Mouse (Mus musculus) forebrain, embryonic 12.5 days (tissue): Measurements from ENCODE around the gene Pigm. TPM values are rescaled to one million over a fixed set of nuclear protein-coding genes. Genes with fewer than 3 reads are reported as not detected.

Experiments used
- ATAC-seq: fragments of 200-750 bp; cut with Nextera tagmentation; 2 replicates; pipeline ENCODE4 v1.8.0; 2017; ENCODE audit warnings: moderate TSS enrichment; ENCODE audit not compliant: low FRiP score
- H3K27ac ChIP-seq: fragments of 300-500 bp; sonication (generic); 2 replicates; pipeline ENCODE4 v1.5.1; 2016; ENCODE audit warnings: mild to moderate bottlenecking
- H3K27me3 ChIP-seq: fragments of 300-500 bp; sonication (generic); 2 replicates; pipeline ENCODE4 v1.6.1; 2016; ENCODE audit warnings: mild to moderate bottlenecking
- H3K36me3 ChIP-seq: fragments of 300-500 bp; sonication (generic); replicated peaks from 2 replicates; pipeline ENCODE4 v1.6.1; 2016; ENCODE audit warnings: mild to moderate bottlenecking
- H3K4me1 ChIP-seq: fragments of 300-500 bp; sonication (generic); 2 replicates; pipeline ENCODE4 v1.6.1; 2016
- H3K4me2 ChIP-seq: fragments of 300-500 bp; sonication (generic); 2 replicates; pipeline ENCODE4 v1.6.1; 2016; ENCODE audit warnings: mild to moderate bottlenecking, moderate library complexity
- H3K4me3 ChIP-seq: fragments of 300-500 bp; sonication (generic); replicated peaks from 2 replicates; pipeline ENCODE4 v1.5.1; 2016; ENCODE audit warnings: mild to moderate bottlenecking
- H3K9ac ChIP-seq: fragments of 300-500 bp; sonication (generic); 2 replicates; pipeline ENCODE4 v1.6.1; 2016; ENCODE audit warnings: mild to moderate bottlenecking
- H3K9me3 ChIP-seq: fragments of 300-500 bp; sonication (generic); 2 replicates; pipeline ENCODE4 v1.6.1; 2016
- WGBS: fragments of 180-500 bp; shearing (Covaris S2); methylation state at CpG from one replicate; pipeline ENCODE4 v1.1.7; 2016; 5-methylcytosine and 5-hydroxymethylcytosine counted together
- polyA plus RNA-seq: library from polyadenylated mRNA; unstranded; fragments of >200 nt; fragmentation: Nextera tagmentation; extraction: Ambion mirVana; gene quantifications from 2 replicates; pipeline ENCODE4 v1.2.1, GENCODE M21; 2016

The Pigm gene
- polyA plus RNA-seq, result 10.9 and 11.5 TPM in 2 replicates

DNA sequence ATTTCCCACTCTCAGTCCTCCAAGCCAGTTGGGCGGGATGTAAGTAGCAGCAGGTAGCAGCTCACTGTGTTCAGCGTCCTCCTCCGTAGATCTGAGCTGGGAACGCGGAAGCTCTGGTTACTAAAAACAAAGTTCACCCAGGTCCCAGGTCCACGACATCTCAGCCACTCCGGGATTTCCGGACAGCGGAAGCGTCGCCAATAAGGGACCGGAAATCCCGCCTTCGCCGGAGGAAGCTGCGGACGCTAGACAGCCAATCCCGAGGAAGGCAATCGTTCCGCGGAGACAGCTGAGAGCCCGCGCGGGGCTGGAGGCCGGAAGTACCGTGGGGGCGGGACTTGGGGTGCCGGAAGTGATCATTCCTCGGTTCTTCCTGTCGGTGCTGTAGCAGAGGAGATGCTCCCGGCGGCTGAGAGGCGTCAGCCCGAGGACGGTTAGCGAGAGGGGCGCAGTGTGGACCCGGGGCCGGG, at the start of gene Pigm:
Pigm (plus strand) TSS at position 349 of the 470 bp plus-strand sequence.
- peaks cover 4% of the 10 kb centered on the region; the same call in 1 of the 2 replicates for H3K27me3 ChIP-seq
- H3K4me1 ChIP-seq, result peaks cover 27% of the 10 kb centered on the region
- H3K36me3 ChIP-seq, result peaks cover 10% of the 10 kb centered on the region
- WGBS, result under 1% methylated on average over 39 of the region's 39 CpGs
- peak within 1 kb of the TSS; percentile 85 for H3K9ac ChIP-seq
- peak within 1 kb of the TSS; percentile 99 for H3K4me2 ChIP-seq
- peak within 1 kb of the TSS; percentile 81 for H3K27ac ChIP-seq
- H3K4me3 ChIP-seq, result peak within 1 kb of the TSS; percentile 95
- H3K9me3 ChIP-seq, result no peaks in the 10 kb centered on the region
- ATAC-seq, result peak; percentile 99

DNA sequence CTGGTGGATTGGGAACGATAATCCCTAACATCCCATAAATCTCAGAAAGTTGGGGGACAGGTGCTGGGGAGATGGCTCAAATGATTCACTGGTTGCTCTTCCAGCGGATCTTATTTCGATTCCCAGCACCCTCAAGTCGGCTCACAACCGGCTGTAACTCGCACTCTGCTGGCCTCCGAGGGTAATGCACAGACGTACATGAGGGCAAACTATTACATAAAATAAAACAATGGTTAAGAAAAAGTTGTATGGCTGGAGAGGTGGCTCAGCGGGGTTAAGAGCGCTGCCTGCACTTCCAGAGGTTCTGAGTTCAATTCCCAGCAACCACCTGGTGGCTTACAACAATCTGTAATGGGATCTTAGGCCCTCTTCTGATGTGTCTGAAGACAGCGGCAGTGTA, 49.7 kb upstream of the Pigm start:
- ATAC-seq, result no peak
- Histone ChIP-seq H3K4me1 (peaks cover 45% of the 10 kb centered on the region), H3K36me3 (0 out of 2 replicates have a peak, but pooled peaks cover under 1% of the 10 kb centered on the region), H3K9ac (no peak overlapping the region; the same call in 1 of the 2 replicates), H3K27me3 (peaks cover 50% of the 10 kb centered on the region), H3K9me3 (no peaks in the 10 kb centered on the region), H3K4me3 (peak overlapping the region; percentile 46), H3K27ac (no peak overlapping the region), H3K4me2 (peak overlapping the region; percentile 82)
- WGBS, result 63% methylated on average over 11 of the region's 11 CpGs

GRCm38 (mm10) chr1:172327206-172328001, 48.9 kb upstream of the Pigm start:
- WGBS, result 93% methylated on average over 16 of the region's 16 CpGs
- H3K36me3 ChIP-seq, result no peaks in the 10 kb centered on the region
- H3K27me3 ChIP-seq, result peaks cover 50% of the 10 kb centered on the region
- no peak overlapping the region for H3K27ac ChIP-seq
- ATAC-seq, result no peak
- no peak overlapping the region for H3K4me3 ChIP-seq
- no peak overlapping the region for H3K9ac ChIP-seq
- no peaks in the 10 kb centered on the region for H3K9me3 ChIP-seq
- H3K4me2 ChIP-seq, result no peak overlapping the region
- H3K4me1 ChIP-seq, result peaks cover 41% of the 10 kb centered on the region

DNA sequence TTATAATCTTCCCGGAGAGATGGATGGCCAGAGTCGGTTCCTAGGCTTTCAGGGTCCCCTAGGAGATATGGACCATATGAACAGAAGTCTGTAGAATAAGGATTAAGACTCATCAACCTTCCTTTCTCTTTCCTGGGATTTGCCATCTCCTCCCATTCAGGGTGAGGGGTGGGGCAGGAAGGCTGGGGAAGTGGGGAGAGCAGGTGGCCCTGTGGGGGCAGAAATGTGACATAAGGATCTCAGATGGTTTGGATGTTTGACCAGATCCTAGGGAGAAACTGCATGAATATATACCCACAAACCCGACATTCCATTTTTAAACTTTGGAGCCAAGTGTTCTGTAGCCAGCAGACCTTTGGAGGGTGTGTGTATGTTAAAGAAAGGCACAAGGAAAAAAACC, 48.3 kb upstream of the Pigm start:
- Histone ChIP-seq H3K4me1 (peaks cover 35% of the 10 kb centered on the region), H3K4me3 (no peak overlapping the region), H3K9ac (no peak overlapping the region), H3K4me2 (no peak overlapping the region), H3K9me3 (no peaks in the 10 kb centered on the region), H3K27ac (no peak overlapping the region), H3K27me3 (peaks cover 55% of the 10 kb centered on the region), H3K36me3 (no peaks in the 10 kb centered on the region)
- 88% methylated on average over 3 of the region's 3 CpGs for WGBS
- ATAC-seq, result no peak

DNA sequence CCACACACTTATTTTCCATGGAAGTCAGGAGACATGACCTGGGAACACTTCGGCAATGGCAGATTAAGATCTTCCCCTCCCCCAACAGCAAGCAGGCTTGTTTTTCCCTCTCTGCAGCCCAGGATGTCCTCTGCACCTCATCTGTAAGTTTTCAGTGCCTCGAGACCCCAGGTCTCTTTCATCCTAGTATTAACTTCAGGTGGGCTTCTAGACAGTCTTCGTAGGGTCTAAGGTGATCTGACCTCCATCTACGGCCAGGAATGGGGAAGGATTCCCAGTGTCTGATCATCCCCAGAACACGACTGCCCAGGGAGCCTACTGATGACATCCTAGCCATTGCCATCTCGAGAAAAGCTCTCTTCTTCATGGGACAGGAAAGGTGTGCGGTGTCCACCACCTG, 47.9 kb upstream of the Pigm start:
- no peak for ATAC-seq
- Histone ChIP-seq H3K36me3 (no peaks in the 10 kb centered on the region), H3K4me2 (peak overlapping the region; percentile 45), H3K27ac (no peak overlapping the region), H3K27me3 (peaks cover 59% of the 10 kb centered on the region), H3K9me3 (no peaks in the 10 kb centered on the region), H3K9ac (no peak overlapping the region), H3K4me1 (peaks cover 32% of the 10 kb centered on the region), H3K4me3 (no peak overlapping the region)
- WGBS, result 83% methylated on average over 7 of the region's 7 CpGs

- Histone ChIP-seq H3K4me1 (peaks cover 30% of the 10 kb centered on the region), H3K36me3 (no peaks in the 10 kb centered on the region), H3K4me2 (peak within 1 kb of the TSS; percentile 45), H3K9me3 (no peaks in the 10 kb centered on the region), H3K27ac (no peak within 1 kb of the TSS), H3K9ac (0 out of 2 replicates have a peak within 1 kb of the TSS, but pooled peaks have one; percentile 13), H3K27me3 (peaks cover 55% of the 10 kb centered on the region), H3K4me3 (peak within 1 kb of the TSS; percentile 25)
- ATAC-seq, result peak; percentile 87
- 28% methylated on average over 9 of the region's 9 CpGs for WGBS
Observed at GRCm38 (mm10) chr1:172329131-172329530, 47.2 kb upstream of the Pigm start, which contains the start of gene Kcnj9. TSS of gene Kcnj9 (minus strand) at chr1:172329318.

GRCm38 (mm10) chr1:172329616-172330015, 46.7 kb upstream of the Pigm start:
- Histone ChIP-seq H3K36me3 (no peaks in the 10 kb centered on the region), H3K4me1 (peaks cover 25% of the 10 kb centered on the region), H3K27ac (no peak overlapping the region), H3K9ac (0 out of 2 replicates have a peak overlapping the region, but pooled peaks have one; percentile 13), H3K9me3 (no peaks in the 10 kb centered on the region), H3K4me3 (no peak overlapping the region), H3K4me2 (peak overlapping the region; percentile 45), H3K27me3 (peaks cover 55% of the 10 kb centered on the region)
- 73% methylated on average over 6 of the region's 6 CpGs for WGBS
- ATAC-seq, result 0 out of 2 replicates have a peak, but pooled peaks have one; percentile 0

DNA sequence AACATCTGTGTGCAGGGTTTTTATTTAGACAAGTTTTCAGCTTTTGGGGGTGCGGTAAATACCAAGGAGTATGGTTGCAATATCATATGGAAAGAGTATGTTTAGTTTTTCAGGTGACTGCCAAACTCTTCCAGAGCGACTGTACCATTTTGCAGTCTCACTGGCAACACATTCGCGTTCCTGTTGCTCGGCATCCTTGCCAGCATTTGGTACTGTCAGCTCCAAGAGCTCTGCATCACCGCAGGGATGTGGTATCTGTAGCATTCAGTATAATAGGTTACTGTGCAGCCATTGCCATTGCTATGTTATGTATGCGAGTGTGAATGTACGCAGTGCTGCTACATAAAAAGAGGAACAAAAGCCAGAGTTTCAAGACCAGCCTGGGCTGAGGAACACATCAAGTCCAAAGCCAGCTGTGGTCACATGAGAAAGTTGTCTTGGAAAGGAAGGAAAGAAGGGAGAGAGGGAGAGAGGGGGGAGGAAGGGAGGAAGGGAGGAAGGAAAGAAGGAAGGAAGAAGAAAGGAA, 44.9 kb upstream of the Pigm start:
- ATAC-seq, result no peak
- Histone ChIP-seq H3K27me3 (peaks cover 38% of the 10 kb centered on the region), H3K27ac (no peak overlapping the region), H3K9me3 (no peaks in the 10 kb centered on the region), H3K36me3 (no peaks in the 10 kb centered on the region), H3K4me1 (peaks cover 16% of the 10 kb centered on the region), H3K4me3 (no peak overlapping the region), H3K4me2 (no peak overlapping the region), H3K9ac (no peak overlapping the region)
- 69% methylated on average over 8 of the region's 8 CpGs for WGBS

GRCm38 (mm10) chr1:172332925-172333324, 43.4 kb upstream of the Pigm start:
- H3K9me3 ChIP-seq, result no peaks in the 10 kb centered on the region
- H3K36me3 ChIP-seq, result no peaks in the 10 kb centered on the region
- peaks cover 24% of the 10 kb centered on the region for H3K27me3 ChIP-seq
- no peak overlapping the region for H3K4me3 ChIP-seq
- WGBS, result 87% methylated on average over 2 of the region's 2 CpGs
- H3K4me2 ChIP-seq, result no peak overlapping the region
- H3K27ac ChIP-seq, result no peak overlapping the region
- ATAC-seq, result no peak
- H3K9ac ChIP-seq, result no peak overlapping the region
- peaks cover 16% of the 10 kb centered on the region for H3K4me1 ChIP-seq

DNA sequence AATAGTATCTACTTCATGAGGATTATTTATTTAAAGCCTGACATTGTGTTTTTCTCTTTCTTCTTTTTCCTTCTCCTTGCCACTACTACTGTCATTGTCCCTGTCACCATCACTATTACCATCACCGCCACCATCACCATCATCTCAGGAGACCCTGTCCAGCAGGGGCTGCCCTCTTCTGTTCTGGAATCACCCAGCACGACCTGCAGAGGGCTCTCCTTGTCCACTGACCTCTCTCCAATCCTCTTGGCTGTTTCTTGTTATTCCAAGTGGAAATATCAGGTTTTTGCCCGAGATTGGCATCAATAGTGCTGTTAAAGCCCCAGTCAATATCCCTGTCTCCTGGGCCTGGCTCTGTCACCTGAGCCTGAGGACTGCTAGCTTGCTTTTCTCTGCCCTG, 42.8 kb upstream of the Pigm start:
- H3K4me1 ChIP-seq, result peaks cover 16% of the 10 kb centered on the region
- peaks cover 23% of the 10 kb centered on the region for H3K27me3 ChIP-seq
- H3K9me3 ChIP-seq, result no peaks in the 10 kb centered on the region
- WGBS, result 13% methylated on average over 3 of the region's 3 CpGs
- no peak overlapping the region for H3K4me2 ChIP-seq
- no peak overlapping the region for H3K27ac ChIP-seq
- H3K36me3 ChIP-seq, result no peaks in the 10 kb centered on the region
- ATAC-seq, result no peak
- H3K9ac ChIP-seq, result no peak overlapping the region; the same call in 1 of the 2 replicates
- no peak overlapping the region for H3K4me3 ChIP-seq

DNA sequence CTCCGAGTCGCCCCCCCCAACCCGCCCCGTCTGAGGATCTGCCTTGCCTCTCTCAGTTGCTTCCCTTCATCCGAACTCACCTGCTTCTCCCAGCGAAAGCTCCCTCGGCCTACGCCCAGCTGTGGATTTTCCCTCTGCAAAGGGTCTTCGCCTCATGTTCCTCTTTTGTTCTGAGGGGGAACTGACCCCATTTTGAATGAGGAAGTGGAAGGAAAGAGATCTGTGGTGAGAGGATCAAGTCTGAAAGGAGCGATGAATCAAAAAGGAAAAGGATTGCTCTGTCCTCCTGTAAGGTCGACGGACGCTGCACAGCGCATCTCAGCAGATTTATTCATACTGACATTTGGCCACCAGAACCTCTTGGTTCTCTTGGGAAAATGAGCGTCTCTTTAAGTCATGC, 40.5 kb upstream of the Pigm start:
- no peaks in the 10 kb centered on the region for H3K36me3 ChIP-seq
- no peak overlapping the region for H3K27ac ChIP-seq
- H3K4me1 ChIP-seq, result peaks cover 11% of the 10 kb centered on the region
- H3K9me3 ChIP-seq, result no peaks in the 10 kb centered on the region
- WGBS, result 81% methylated on average over 15 of the region's 15 CpGs
- no peak for ATAC-seq
- no peak overlapping the region for H3K4me3 ChIP-seq
- no peak overlapping the region for H3K9ac ChIP-seq
- peaks cover 18% of the 10 kb centered on the region for H3K27me3 ChIP-seq
- H3K4me2 ChIP-seq, result no peak overlapping the region

DNA sequence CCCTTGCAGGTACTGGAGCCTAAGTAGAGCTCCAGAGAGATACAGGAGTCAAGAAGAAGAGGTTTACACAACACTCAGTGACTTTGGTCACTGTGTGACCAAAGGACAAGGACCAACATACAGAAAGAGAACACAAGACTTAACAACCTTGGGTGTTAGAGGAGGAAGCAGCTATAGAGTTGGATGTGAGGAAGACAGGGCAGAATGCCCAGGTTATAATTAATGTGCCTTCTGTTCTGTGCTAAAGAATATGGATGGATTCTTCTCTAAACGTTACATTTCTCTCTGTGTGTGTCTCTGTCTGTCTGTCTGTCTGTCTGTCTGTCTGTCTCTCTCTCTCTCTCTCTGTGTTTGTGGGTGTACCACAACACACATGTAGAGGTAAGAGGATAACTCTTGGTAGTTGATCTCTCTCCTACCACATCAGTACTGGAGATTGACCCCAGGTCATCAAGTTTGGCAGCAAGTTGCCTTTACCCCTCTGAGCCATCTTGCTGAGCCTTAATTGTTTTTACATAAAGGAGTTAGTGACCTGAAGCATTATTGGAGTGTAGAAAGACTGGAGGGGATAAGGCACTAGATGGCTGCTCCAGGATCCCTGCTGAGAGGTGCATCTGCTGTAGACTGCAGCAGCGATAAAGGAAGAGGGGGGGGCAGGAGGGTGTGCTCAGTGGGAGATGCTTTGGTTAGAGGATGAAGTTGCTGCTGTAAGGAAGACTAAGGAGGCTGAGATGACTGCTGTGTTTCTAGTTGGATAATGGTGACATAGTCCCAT, 38.7 kb upstream of the Pigm start:
- H3K27me3 ChIP-seq, result peaks cover 32% of the 10 kb centered on the region

More for the DNA sequence above, 38.7 kb upstream of the Pigm start:
- Histone ChIP-seq H3K9me3 (no peaks in the 10 kb centered on the region), H3K27ac (no peak overlapping the region), H3K4me2 (no peak overlapping the region), H3K4me1 (peaks cover 25% of the 10 kb centered on the region), H3K9ac (no peak overlapping the region), H3K36me3 (no peaks in the 10 kb centered on the region), H3K4me3 (no peak overlapping the region)
- no peak for ATAC-seq
- WGBS, result 31% methylated on average over 2 of the region's 2 CpGs
